Mouse (Mus musculus) midbrain, embryonic 12.5 days (tissue): ENCODE results near the gene Bfsp1. TPM values are rescaled to one million over a fixed set of nuclear protein-coding genes. Genes with fewer than 3 reads are reported as not detected.

Experiments
- ATAC-seq: fragments of 200-750 bp; cut with Nextera tagmentation; 2 replicates; pipeline ENCODE4 v1.8.0; 2017; ENCODE audit warnings: low read depth, moderate TSS enrichment, moderate library complexity; ENCODE audit not compliant: low FRiP score
- H3K27ac ChIP-seq: fragments of 300-500 bp; sonication (generic); replicated peaks from 2 replicates; pipeline ENCODE4 v1.5.1; 2016; ENCODE audit warnings: mild to moderate bottlenecking
- H3K27me3 ChIP-seq: fragments of 300-500 bp; sonication (generic); 2 replicates; pipeline ENCODE4 v1.6.1; 2016; ENCODE audit warnings: mild to moderate bottlenecking
- H3K36me3 ChIP-seq: fragments of 300-500 bp; sonication (generic); 2 replicates; pipeline ENCODE4 v1.6.1; 2016
- H3K4me1 ChIP-seq: fragments of 300-500 bp; sonication (generic); 2 replicates; pipeline ENCODE4 v1.6.1; 2016
- H3K4me2 ChIP-seq: fragments of 300-500 bp; sonication (generic); replicated peaks from 2 replicates; pipeline ENCODE4 v1.6.1; 2016; ENCODE audit warnings: mild to moderate bottlenecking, moderate library complexity
- H3K4me3 ChIP-seq: fragments of 300-500 bp; sonication (generic); 2 replicates; pipeline ENCODE4 v1.5.1; 2016; ENCODE audit warnings: mild to moderate bottlenecking
- H3K9ac ChIP-seq: fragments of 300-500 bp; sonication (generic); replicated peaks from 2 replicates; pipeline ENCODE4 v1.6.1; 2016; ENCODE audit warnings: mild to moderate bottlenecking, moderate library complexity
- H3K9me3 ChIP-seq: fragments of 300-500 bp; sonication (generic); 2 replicates; pipeline ENCODE4 v1.6.1; 2016; ENCODE audit warnings: mild to moderate bottlenecking
- WGBS: fragments of 180-500 bp; shearing (Covaris S2); methylation state at CpG from one replicate; pipeline ENCODE4 v1.1.7; 2016; 5-methylcytosine and 5-hydroxymethylcytosine counted together
- polyA plus RNA-seq: library from polyadenylated mRNA; unstranded; fragments of >200 nt; fragmentation: Nextera tagmentation; extraction: Ambion mirVana; gene quantifications from 2 replicates; pipeline ENCODE4 v1.2.1, GENCODE M21; 2016

The Bfsp1 gene
- polyA plus RNA-seq, 1 experiment from 2014 or later: 2.3 TPM

DNA sequence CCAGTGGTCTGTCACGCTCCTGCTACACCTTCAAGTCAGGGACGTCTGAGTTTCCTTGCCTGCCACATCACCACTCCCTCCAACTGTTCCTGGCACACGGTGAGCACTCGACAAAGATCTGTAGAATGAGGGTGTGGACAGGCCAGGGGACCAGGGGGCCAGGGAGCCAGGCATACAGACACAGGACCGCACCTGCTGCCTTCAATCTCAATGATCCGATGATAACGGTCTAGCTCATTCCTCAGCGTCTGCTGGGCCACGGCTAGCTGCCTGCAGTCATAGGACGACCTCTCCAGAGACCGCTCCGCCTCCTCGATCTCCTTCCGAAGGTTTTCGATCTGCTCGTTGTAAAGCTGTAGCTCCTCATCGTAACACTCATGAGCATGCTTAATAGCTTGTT is 31.3 kb downstream of the Bfsp1 start:
- no peak overlapping the region for H3K4me2 ChIP-seq
- H3K9me3 ChIP-seq: no peaks in the 10 kb centered on the region
- H3K36me3 ChIP-seq: no peaks in the 10 kb centered on the region
- H3K4me3 ChIP-seq: no peak overlapping the region
- WGBS: 80% methylated on average over 17 of the region's 17 CpGs
- no peak overlapping the region for H3K27ac ChIP-seq
- H3K9ac ChIP-seq: no peak overlapping the region
- no peaks in the 10 kb centered on the region for H3K4me1 ChIP-seq
- ATAC-seq: no peak
- no peaks in the 10 kb centered on the region for H3K27me3 ChIP-seq

DNA sequence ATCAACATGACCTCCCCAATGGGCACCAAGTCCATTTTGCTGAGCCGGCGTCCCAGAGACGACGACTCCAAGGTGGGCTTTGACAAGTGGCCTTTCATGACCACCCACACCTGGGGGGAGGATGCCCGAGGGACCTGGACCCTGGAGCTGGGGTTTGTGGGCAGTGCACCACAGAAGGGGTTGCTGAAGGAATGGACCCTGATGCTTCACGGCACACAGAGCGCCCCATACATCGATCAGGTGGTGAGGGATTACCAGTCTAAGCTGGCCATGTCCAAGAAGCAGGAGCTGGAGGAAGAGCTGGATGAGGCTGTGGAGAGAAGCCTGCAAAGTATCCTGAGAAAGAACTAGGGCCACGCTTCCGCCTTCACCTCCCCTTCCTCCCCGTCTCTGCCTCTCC is 49.5 kb downstream of the Bfsp1 start:
- H3K4me3 ChIP-seq: no peak overlapping the region
- no peak overlapping the region for H3K4me2 ChIP-seq
- H3K36me3 ChIP-seq: no peaks in the 10 kb centered on the region
- H3K27me3 ChIP-seq: no peaks in the 10 kb centered on the region
- 91% methylated on average over 11 of the region's 11 CpGs for WGBS
- no peak overlapping the region for H3K27ac ChIP-seq
- no peaks in the 10 kb centered on the region for H3K9me3 ChIP-seq
- H3K4me1 ChIP-seq: 0 out of 2 replicates have a peak, but pooled peaks cover 3% of the 10 kb centered on the region
- ATAC-seq: no peak
- H3K9ac ChIP-seq: no peak overlapping the region

DNA sequence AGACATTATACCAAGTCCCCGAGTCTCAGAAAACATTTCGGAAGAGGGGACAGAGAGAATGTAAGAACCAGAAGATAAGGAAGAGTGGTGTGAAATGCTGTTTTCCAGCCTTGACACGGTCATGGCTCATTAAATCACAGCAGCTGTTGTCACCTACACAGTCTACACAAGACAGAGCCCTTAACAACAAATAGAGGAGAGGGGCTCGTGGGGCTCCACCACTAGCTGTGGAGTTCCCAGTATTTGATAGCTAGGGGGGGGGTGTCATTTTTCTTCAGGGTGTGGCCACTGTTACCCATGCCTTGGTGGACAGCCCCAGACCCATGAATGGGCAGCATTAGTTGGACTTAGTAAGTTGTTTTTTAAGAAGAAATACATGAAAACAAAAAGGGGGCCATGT is 50.7 kb downstream of the Bfsp1 start:
- no peak overlapping the region for H3K27ac ChIP-seq
- H3K4me3 ChIP-seq: no peak overlapping the region
- H3K4me1 ChIP-seq: 0 out of 2 replicates have a peak, but pooled peaks cover 3% of the 10 kb centered on the region
- no peaks in the 10 kb centered on the region for H3K36me3 ChIP-seq
- no peaks in the 10 kb centered on the region for H3K9me3 ChIP-seq
- H3K27me3 ChIP-seq: no peaks in the 10 kb centered on the region
- no peak for ATAC-seq
- H3K9ac ChIP-seq: no peak overlapping the region
- H3K4me2 ChIP-seq: no peak overlapping the region
- WGBS: 68% methylated on average over 4 of the region's 4 CpGs

DNA sequence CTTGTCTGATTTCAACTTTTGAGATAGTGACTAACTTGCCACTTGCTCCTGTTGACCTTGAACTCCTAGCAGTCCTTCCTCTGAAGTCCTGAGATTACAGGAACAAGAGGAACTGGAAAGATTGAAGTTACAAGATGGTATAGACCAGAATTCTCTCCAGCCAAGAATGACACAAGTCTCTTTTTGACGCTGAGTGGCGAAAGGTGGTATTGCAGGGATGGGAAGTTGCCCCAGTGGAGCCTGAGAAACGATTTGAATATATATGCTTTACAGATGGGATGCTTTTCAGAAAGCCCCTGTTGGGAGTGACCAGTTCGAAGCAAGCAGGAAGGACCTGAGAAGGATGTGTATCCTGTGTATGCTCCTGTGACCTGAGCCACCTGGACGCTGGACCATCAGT is 54.2 kb downstream of the Bfsp1 start:
- Histone ChIP-seq H3K9ac (no peak overlapping the region), H3K27me3 (no peaks in the 10 kb centered on the region), H3K4me1 (0 out of 2 replicates have a peak, but pooled peaks cover 3% of the 10 kb centered on the region), H3K4me2 (no peak overlapping the region), H3K36me3 (no peaks in the 10 kb centered on the region), H3K9me3 (no peaks in the 10 kb centered on the region), H3K27ac (no peak overlapping the region), H3K4me3 (no peak overlapping the region)
- WGBS: 79% methylated on average over 5 of the region's 5 CpGs
- no peak for ATAC-seq

DNA sequence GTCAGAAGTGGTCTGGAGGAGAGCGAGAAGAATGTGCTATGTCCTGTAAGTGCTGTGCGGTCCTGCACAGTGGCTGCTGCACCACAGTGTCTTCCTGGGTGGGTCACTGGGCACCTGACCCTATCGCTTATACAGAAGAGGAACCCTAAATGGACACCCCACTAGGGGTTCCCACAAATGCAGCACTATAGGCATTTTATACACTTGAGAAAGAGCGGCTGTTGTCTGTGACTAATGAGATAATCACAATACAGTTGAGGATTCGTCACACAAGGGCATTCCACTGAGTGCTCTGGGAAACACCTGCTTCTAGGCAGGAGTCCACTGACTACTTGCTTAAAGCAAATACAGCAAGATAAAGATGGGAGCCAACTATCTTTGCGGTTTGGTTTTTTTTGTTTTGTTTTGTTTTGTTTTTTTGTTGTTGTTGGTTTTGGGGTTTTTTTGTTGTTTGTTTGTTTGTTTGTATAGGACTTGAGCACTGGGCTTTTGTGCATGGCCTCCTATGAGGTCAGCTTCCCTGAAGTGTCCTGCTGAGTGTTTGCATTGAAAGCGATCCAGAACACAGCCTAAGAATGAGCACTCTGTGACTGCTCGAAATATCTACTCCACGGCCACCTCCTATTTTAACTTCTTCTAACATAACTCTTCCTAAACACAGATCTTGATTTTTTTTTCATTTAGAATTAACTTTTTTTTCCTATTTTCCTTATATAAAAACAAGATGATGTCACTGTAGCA is 55.9 kb downstream of the Bfsp1 start:
- Histone ChIP-seq H3K36me3 (no peaks in the 10 kb centered on the region), H3K4me2 (no peak overlapping the region), H3K4me3 (no peak overlapping the region), H3K9me3 (no peaks in the 10 kb centered on the region), H3K9ac (no peak overlapping the region), H3K27ac (no peak overlapping the region), H3K4me1 (0 out of 2 replicates have a peak, but pooled peaks cover under 1% of the 10 kb centered on the region), H3K27me3 (no peaks in the 10 kb centered on the region)
- 69% methylated on average over 9 of the region's 9 CpGs for WGBS
- peak; percentile 66 for ATAC-seq

DNA sequence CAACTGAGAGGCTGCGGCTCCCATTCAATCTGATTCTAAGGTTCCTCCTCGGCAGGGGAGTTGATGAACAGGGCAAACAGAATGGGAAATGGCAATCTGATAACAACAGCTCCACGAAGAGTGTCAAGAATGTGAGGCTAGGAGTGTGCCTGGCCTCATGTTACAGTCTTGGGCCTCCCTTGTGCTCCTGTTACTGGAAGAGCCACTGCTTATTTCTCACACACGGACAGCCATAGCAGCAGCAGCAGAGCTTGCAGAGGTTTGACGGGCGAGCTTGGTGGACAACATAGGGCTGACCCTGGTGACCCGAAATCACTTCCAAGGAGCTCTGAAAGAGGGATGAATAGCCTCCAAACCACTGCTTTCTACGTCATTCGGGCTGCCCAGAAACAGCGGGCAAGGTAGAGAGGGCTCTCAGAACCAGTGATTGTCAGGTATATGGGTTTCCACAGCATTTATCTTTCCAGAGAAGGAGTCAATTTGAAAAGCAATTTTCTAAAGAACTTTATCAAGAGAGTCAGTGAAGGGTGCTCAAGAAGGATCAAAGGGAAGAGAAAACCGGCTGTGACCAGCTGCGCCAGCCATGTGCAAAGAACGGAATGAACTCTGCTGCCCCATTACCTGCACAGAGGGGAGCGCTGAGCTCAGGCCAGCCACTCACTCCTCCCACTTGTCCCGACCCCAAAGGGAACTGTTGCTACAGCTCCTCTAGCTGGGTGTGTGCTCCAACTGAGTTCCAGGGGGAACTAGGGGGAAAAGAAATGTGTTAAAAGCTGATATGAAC is 56.6 kb downstream of the Bfsp1 start:
- no peak overlapping the region for H3K9ac ChIP-seq
- no peak overlapping the region for H3K27ac ChIP-seq
- no peak overlapping the region for H3K4me2 ChIP-seq
- no peaks in the 10 kb centered on the region for H3K36me3 ChIP-seq
- H3K9me3 ChIP-seq: no peaks in the 10 kb centered on the region
- H3K4me1 ChIP-seq: no peaks in the 10 kb centered on the region
- peak; percentile 32; the same call in 1 of the 2 replicates for ATAC-seq
- no peak overlapping the region for H3K4me3 ChIP-seq
- no peaks in the 10 kb centered on the region for H3K27me3 ChIP-seq
- 71% methylated on average over 15 of the region's 15 CpGs for WGBS

DNA sequence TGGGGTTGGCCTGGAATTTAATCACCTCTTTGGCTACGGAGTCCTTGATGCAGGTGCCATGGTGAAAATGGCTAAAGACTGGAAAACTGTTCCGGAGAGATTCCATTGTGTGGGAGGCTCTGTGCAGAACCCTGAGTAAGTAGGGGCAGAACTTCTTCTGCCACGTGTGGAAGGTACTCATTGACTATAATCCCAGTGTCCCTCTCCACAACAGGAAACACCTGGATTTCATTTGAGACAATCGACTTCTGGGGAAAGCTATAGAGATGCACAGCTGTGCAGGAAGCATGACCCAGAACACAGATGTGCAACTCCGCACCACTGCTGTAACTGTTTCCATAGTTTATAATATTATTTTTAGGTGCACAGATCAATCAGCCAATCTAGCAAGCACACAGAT is 61.9 kb downstream of the Bfsp1 start:
- Histone ChIP-seq H3K27me3 (no peaks in the 10 kb centered on the region), H3K4me2 (no peak overlapping the region), H3K4me1 (no peaks in the 10 kb centered on the region), H3K36me3 (no peaks in the 10 kb centered on the region), H3K9me3 (no peaks in the 10 kb centered on the region), H3K4me3 (no peak overlapping the region), H3K9ac (no peak overlapping the region), H3K27ac (no peak overlapping the region)
- ATAC-seq: no peak
- WGBS: 79% methylated on average over 5 of the region's 5 CpGs

DNA sequence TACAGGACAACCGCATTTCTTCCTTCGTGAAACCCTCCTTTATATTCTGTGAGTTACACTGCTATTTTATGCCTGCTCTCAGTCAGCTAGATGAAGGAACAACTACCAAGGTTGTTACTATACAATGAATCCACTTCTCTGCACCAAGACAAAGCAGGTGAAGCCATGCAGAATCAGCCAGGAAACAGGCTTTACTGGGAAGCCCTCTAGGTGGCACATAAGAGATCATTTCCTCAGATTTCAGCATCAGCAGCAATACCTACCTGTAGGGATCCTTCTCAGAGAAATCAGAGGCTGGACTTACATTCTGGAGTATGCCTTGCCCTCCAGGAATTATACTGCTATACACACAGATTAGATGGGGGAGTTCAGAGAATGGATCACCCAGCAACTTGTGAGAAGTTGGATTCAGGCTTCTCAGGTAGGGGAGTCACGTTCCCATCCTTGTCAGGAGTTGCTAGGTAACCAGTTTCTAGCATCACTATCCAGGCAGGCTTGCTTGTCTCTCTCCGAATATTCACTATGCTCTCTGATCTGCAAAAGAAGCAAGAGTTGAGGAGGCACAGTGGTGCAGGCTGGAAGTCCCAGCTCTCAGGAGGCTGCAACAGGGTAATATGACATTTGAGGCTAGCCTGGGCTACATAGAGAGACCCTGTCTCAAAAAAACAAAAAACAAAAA is 66.5 kb downstream of the Bfsp1 start:
- Histone ChIP-seq H3K9ac (no peak overlapping the region), H3K9me3 (no peaks in the 10 kb centered on the region), H3K36me3 (no peaks in the 10 kb centered on the region), H3K27ac (no peak overlapping the region), H3K27me3 (no peaks in the 10 kb centered on the region), H3K4me1 (no peaks in the 10 kb centered on the region), H3K4me3 (no peak overlapping the region), H3K4me2 (no peak overlapping the region)
- WGBS: 73% methylated on average over 4 of the region's 4 CpGs
- no peak for ATAC-seq

DNA sequence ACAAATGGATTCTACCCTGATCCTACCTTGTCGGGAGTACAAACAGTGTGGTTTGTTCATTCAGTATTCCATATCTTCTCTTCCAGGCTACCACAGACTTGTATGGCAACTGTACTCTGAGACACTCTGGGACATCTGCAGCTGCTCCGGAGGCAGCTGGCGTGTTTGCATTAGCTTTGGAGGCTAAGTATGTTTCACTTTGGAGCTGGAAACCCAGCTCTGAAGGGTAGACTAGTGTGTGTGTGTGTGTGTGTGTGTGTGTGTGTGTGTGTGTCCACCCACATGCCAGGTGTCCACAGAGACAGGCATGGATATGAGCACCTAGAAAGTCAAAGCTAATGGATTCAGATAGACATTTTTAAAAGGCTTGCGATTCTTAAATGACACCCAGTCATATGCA is 67.1 kb downstream of the Bfsp1 start:
- Histone ChIP-seq H3K4me1 (no peaks in the 10 kb centered on the region), H3K4me3 (no peak overlapping the region), H3K36me3 (no peaks in the 10 kb centered on the region), H3K4me2 (no peak overlapping the region), H3K27ac (no peak overlapping the region), H3K9me3 (no peaks in the 10 kb centered on the region), H3K9ac (no peak overlapping the region), H3K27me3 (no peaks in the 10 kb centered on the region)
- 87% methylated on average over 4 of the region's 4 CpGs for WGBS
- no peak for ATAC-seq

DNA sequence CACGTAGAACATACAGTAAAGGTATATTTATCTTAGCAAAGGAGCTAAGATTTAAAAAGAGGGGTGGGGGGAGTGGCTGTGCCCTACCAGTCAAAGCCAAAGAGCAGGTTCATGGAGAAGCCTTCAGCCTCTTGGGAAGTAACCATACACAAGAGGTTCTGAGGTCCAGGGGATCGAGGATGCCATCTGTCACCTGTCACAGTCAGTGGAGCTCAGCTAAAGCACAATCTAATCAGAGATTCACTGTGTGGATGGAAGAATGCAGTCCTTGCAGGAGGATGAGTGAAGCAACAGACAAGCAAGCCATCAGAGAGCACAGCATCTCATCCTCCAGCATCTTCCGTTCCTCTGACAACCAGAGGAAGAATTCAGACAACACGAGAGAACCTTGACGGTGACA is 73.1 kb downstream of the Bfsp1 start:
- Histone ChIP-seq H3K4me2 (no peak overlapping the region), H3K9ac (no peak overlapping the region), H3K27ac (no peak overlapping the region), H3K9me3 (no peaks in the 10 kb centered on the region), H3K4me3 (no peak overlapping the region), H3K4me1 (no peaks in the 10 kb centered on the region), H3K27me3 (no peaks in the 10 kb centered on the region), H3K36me3 (no peaks in the 10 kb centered on the region)
- WGBS: 84% methylated on average over 5 of the region's 5 CpGs
- no peak for ATAC-seq

DNA sequence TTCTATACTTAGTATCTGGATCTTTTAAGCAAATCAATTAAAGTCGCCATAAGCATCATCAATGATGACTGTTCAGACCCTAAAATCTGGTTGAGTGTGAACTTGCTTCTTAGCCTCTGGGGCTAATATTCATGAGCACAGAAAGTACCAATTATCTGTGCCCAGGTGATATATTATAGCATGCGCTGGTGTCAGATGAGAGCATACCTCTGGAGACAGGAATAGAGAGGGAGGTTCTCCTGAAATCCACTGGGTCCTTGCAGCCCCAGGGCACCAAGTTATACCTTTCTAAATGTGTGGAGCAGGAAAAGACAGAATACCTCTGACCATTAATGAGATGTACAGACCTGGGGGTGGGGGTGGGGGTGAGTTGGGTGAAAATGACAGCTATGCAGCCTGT is 82.7 kb downstream of the Bfsp1 start:
- H3K9me3 ChIP-seq: no peaks in the 10 kb centered on the region
- no peak overlapping the region for H3K9ac ChIP-seq
- H3K27ac ChIP-seq: no peak overlapping the region
- ATAC-seq: no peak
- H3K4me1 ChIP-seq: no peaks in the 10 kb centered on the region
- no peaks in the 10 kb centered on the region for H3K36me3 ChIP-seq
- no peaks in the 10 kb centered on the region for H3K27me3 ChIP-seq
- no peak overlapping the region for H3K4me3 ChIP-seq
- 81% methylated on average over 2 of the region's 2 CpGs for WGBS
- H3K4me2 ChIP-seq: no peak overlapping the region
